Mouse (Mus musculus): Measurements from ENCODE around the gene Rbx1. TPM values are rescaled to one million over a fixed set of nuclear protein-coding genes. Genes with fewer than 3 reads are reported as not detected.
"Not testable (repeated sequence)": the region's sequence is repeated elsewhere in the genome, so short reads cannot be mapped to it uniquely, and the experiment has no call there.

Rbx1 gene
- polyA plus RNA-seq, 1 experiment = 191 TPM

DNA sequence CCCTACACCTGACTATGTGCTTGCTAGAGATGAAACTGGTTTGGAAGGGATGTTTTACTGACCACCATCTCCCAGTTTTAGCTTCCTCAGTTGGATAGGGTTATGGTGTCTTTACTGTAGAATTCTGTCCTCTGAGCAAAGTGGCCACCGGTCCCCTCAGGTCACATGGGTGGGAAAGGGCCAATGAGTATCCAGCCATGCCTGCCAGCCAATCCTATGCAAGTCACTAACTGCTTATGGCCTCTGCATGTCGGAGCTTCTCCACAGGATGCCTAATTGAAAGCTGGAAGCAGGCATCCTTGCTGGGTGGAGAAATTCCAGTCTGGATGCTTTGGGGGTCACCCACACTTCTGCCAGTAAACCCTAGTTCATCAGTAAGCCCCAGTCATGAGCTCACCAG is 10.5 kb downstream of the Rbx1 start:
- Histone ChIP-seq H3K27me3 (ENCODE audit: control insufficient read depth, insufficient read depth, low read length, poor library complexity, severe bottlenecking) (no peaks in the 10 kb centered on the region), H3K9me3 (replicated peaks; ENCODE audit: control insufficient read depth, insufficient read depth, low read length, poor library complexity, severe bottlenecking) (no peaks in the 10 kb centered on the region), H3K4me3 (ENCODE audit: low read depth, low read length) (peak overlapping the region; percentile 55), H3K9ac (ENCODE audit: low read depth, poor library complexity, severe bottlenecking) (no peak overlapping the region), H3K4me1 (ENCODE audit: control insufficient read depth, insufficient read depth, low read length) (no peaks in the 10 kb centered on the region), H3K36me3 (ENCODE audit: control insufficient read depth, insufficient read depth, low read length, poor library complexity, severe bottlenecking) (peaks cover 25% of the 10 kb centered on the region), H3K27ac (ENCODE audit: insufficient read depth, low read length) (peak overlapping the region; percentile 80; the same call in 1 of the 2 replicates)
- TF ChIP-seq CTCF (IDR thresholded peaks at IDR 0.05; ENCODE audit: low read depth, low read length) (no peak), POLR2A (IDR thresholded peaks at IDR 0.05; ENCODE audit: insufficient read depth, low read length) (no peak), EP300 (IDR thresholded peaks at IDR 0.05; ENCODE audit: insufficient read depth, low read depth, low read length) (no peak)

DNA sequence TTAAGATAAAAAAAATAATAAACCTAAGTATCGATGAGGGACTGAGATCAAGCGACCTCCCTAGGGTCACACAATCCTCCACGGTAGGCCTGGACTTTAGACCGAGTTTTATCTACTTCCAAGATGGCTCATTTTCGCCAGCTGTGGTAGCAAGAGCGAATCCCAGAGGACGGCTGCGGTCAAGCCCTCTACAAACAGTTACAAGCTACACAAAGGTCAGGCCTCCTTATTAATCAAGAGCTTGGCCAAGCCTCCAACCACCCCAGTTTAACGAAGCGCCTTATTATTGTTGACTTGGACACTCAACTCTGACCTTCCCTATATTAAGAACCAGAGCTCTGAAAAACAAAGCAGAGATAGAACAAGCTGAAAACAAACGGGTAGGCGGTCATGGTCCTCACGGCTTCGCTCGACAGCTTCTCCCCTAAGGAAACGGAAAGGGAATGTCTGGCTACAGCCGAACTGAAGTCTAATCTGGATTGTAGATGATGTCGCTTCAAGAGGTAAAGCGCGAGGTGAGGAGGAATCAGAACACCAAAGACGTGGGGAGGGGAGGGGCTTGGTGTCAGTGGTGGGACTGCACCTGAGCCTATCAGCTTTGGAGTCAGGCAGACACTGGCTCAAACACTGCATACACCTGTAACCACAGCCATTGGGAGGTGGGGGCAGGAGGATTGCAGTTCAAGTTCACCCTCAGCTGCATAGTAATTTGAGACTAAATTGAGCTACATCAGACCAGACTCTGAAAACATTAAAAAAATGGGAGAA is 13.5 kb downstream of the Rbx1 start:
- Histone ChIP-seq H3K9me3 (replicated peaks; ENCODE audit: control insufficient read depth, insufficient read depth, low read length, poor library complexity, severe bottlenecking) (no peaks in the 10 kb centered on the region), H3K36me3 (ENCODE audit: control insufficient read depth, insufficient read depth, low read length, poor library complexity, severe bottlenecking) (peaks cover 5% of the 10 kb centered on the region), H3K27me3 (ENCODE audit: control insufficient read depth, insufficient read depth, low read length, poor library complexity, severe bottlenecking) (no peaks in the 10 kb centered on the region), H3K4me3 (ENCODE audit: low read depth, low read length) (peak overlapping the region; percentile 63), H3K27ac (ENCODE audit: insufficient read depth, low read length) (no peak overlapping the region), H3K9ac (ENCODE audit: low read depth, poor library complexity, severe bottlenecking) (peak overlapping the region; percentile 37), H3K4me1 (ENCODE audit: control insufficient read depth, insufficient read depth, low read length) (no peaks in the 10 kb centered on the region)
- no peak for TF ChIP-seq CTCF (IDR thresholded peaks at IDR 0.05; ENCODE audit: low read depth, low read length)
- TF ChIP-seq POLR2A (IDR thresholded peaks at IDR 0.05; ENCODE audit: insufficient read depth, low read length) = no peak
- no peak for TF ChIP-seq EP300 (IDR thresholded peaks at IDR 0.05; ENCODE audit: insufficient read depth, low read depth, low read length)

DNA sequence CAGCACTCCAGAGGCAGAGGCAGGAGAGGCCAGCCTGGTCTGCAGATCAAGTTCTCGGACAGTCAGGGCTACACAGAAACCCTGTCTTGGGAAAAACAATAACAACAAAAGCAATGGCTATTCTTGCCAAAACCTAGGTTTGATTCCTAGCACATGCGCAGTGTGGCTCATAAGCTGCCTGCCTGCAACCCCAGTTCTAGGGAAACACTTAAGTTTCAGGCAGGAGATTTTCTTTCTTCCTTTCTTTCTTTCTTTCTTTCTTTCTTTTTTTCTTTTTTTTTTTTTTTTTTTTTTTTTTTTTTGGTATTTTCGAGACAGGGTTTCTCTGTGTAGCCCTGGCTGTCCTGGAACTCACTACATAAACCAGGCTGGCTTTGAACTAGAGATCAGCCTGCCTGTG is 14.2 kb downstream of the Rbx1 start:
- not testable (repeated sequence) for H3K4me3 ChIP-seq (ENCODE audit: low read depth, low read length); H3K9me3 ChIP-seq (replicated peaks; ENCODE audit: control insufficient read depth, insufficient read depth, low read length, poor library complexity, severe bottlenecking); H3K4me1 ChIP-seq (ENCODE audit: control insufficient read depth, insufficient read depth, low read length); H3K27ac ChIP-seq (ENCODE audit: insufficient read depth, low read length); H3K27me3 ChIP-seq (ENCODE audit: control insufficient read depth, insufficient read depth, low read length, poor library complexity, severe bottlenecking); H3K9ac ChIP-seq (ENCODE audit: low read depth, poor library complexity, severe bottlenecking); H3K36me3 ChIP-seq (ENCODE audit: control insufficient read depth, insufficient read depth, low read length, poor library complexity, severe bottlenecking)

DNA sequence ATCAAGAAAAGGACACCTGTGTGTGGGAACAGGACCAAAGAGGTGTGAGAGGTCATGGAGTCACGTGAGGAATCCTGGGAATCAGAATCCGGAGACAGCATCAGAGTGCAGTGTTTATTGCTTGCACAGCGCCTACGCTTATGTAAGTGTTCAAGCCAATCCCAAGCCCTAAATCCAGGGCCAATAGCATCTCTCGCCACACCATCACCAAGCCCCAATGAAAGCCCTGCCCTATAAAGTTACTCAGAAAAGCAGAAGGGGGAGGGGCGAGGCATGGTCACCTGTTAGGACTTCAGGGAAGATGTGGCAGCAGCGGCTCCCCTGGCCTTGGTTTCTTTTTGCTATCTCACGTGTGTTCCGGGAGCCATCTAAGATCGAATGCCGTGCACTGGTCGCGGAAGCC is 14.9 kb downstream of the Rbx1 start:
- peak overlapping the region; percentile 76 for H3K4me3 ChIP-seq (ENCODE audit: low read depth, low read length)
- peak overlapping the region; percentile 13 for H3K9ac ChIP-seq (ENCODE audit: low read depth, poor library complexity, severe bottlenecking)
- H3K27me3 ChIP-seq (ENCODE audit: control insufficient read depth, insufficient read depth, low read length, poor library complexity, severe bottlenecking) = no peaks in the 10 kb centered on the region
- TF ChIP-seq POLR2A (IDR thresholded peaks at IDR 0.05; ENCODE audit: insufficient read depth, low read length) = peak; percentile 54
- TF ChIP-seq CTCF (IDR thresholded peaks at IDR 0.05; ENCODE audit: low read depth, low read length) = no peak
- H3K4me1 ChIP-seq (ENCODE audit: control insufficient read depth, insufficient read depth, low read length) = no peaks in the 10 kb centered on the region
- H3K27ac ChIP-seq (ENCODE audit: insufficient read depth, low read length) = peak overlapping the region; percentile 40
- H3K9me3 ChIP-seq (replicated peaks; ENCODE audit: control insufficient read depth, insufficient read depth, low read length, poor library complexity, severe bottlenecking) = no peaks in the 10 kb centered on the region
- H3K36me3 ChIP-seq (ENCODE audit: control insufficient read depth, insufficient read depth, low read length, poor library complexity, severe bottlenecking) = no peaks in the 10 kb centered on the region

DNA sequence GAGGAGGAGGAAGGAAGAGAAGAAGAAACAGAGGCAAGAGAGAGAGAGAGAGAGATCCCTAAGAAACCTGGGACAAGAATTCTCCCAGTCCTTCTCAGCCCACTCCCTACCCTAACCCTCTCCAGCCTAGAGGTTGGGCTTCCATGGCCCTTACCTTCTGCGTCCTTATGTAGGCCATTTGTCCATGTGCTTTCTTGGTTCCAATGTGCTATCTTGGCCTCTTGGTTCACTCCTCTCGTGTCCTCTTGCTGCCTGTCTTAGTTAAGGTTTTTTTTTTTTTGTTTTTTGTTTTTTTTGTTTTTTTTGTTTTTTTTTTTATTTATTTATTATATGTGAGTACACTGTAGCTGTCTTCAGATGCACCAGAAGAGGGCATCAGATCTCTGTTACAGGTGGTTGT is 16.9 kb downstream of the Rbx1 start:
- H3K4me3 ChIP-seq (ENCODE audit: low read depth, low read length) = no peak overlapping the region
- TF ChIP-seq POLR2A (IDR thresholded peaks at IDR 0.05; ENCODE audit: insufficient read depth, low read length) = no peak
- no peak for TF ChIP-seq CTCF (IDR thresholded peaks at IDR 0.05; ENCODE audit: low read depth, low read length)
- no peaks in the 10 kb centered on the region for H3K27me3 ChIP-seq (ENCODE audit: control insufficient read depth, insufficient read depth, low read length, poor library complexity, severe bottlenecking)
- H3K27ac ChIP-seq (ENCODE audit: insufficient read depth, low read length) = no peak overlapping the region
- H3K9me3 ChIP-seq (replicated peaks; ENCODE audit: control insufficient read depth, insufficient read depth, low read length, poor library complexity, severe bottlenecking) = no peaks in the 10 kb centered on the region
- no peak overlapping the region for H3K9ac ChIP-seq (ENCODE audit: low read depth, poor library complexity, severe bottlenecking)
- H3K4me1 ChIP-seq (ENCODE audit: control insufficient read depth, insufficient read depth, low read length) = no peaks in the 10 kb centered on the region
- H3K36me3 ChIP-seq (ENCODE audit: control insufficient read depth, insufficient read depth, low read length, poor library complexity, severe bottlenecking) = no peaks in the 10 kb centered on the region

- H3K4me1 ChIP-seq (ENCODE audit: control insufficient read depth, insufficient read depth, low read length) = no peaks in the 10 kb centered on the region
- no peak overlapping the region for H3K9ac ChIP-seq (ENCODE audit: low read depth, poor library complexity, severe bottlenecking)
- no peak overlapping the region for H3K27ac ChIP-seq (ENCODE audit: insufficient read depth, low read length)
- H3K36me3 ChIP-seq (ENCODE audit: control insufficient read depth, insufficient read depth, low read length, poor library complexity, severe bottlenecking) = no peaks in the 10 kb centered on the region
- no peaks in the 10 kb centered on the region for H3K9me3 ChIP-seq (replicated peaks; ENCODE audit: control insufficient read depth, insufficient read depth, low read length, poor library complexity, severe bottlenecking)
- no peaks in the 10 kb centered on the region for H3K27me3 ChIP-seq (ENCODE audit: control insufficient read depth, insufficient read depth, low read length, poor library complexity, severe bottlenecking)
- TF ChIP-seq EP300 (IDR thresholded peaks at IDR 0.05; ENCODE audit: insufficient read depth, low read depth, low read length) (no peak), POLR2A (IDR thresholded peaks at IDR 0.05; ENCODE audit: insufficient read depth, low read length) (no peak), CTCF (IDR thresholded peaks at IDR 0.05; ENCODE audit: low read depth, low read length) (no peak)
- no peak overlapping the region for H3K4me3 ChIP-seq (ENCODE audit: low read depth, low read length)
Measured at GRCm38 (mm10) chr15:81483691-81484090, 17.6 kb downstream of the Rbx1 start.

All from ES-Bruce4 (cell line).